Mouse (Mus musculus) MEL-GATA-1-ER (cell line): Measurements from ENCODE around the gene Sp6.

ENCODE experiments used
- DNase-seq: peaks from one replicate; pipeline ENCODE4 v3.0.0-alpha.2; 2012; ENCODE audit warnings: low read depth; ENCODE audit errors: extremely low read depth

Sp6 gene

GRCm38 (mm10) chr11:97021121-97021765 lies 8.0 kb downstream of the Sp6 start:
- no peak for DNase-seq

- peak; percentile 46 for DNase-seq
These were observed 8.8 kb downstream of the Sp6 start for GRCm38 (mm10) chr11:97021873-97022484.

GRCm38 (mm10) chr11:97024977-97025376 lies 11.8 kb downstream of the Sp6 start:
- no peak for DNase-seq

- peak; percentile 73 for DNase-seq
These were observed 12.6 kb downstream of the Sp6 start for GRCm38 (mm10) chr11:97025721-97026344.

- DNase-seq, result peak; percentile 76
These were observed 16.7 kb downstream of the Sp6 start, which contains the start of gene Scrn2 for GRCm38 (mm10) chr11:97029686-97030417. Gene Scrn2 (plus strand): TSS chr11:97029938.

GRCm38 (mm10) chr11:97030426-97030825 lies 17.2 kb downstream of the Sp6 start:
- no peak for DNase-seq

GRCm38 (mm10) chr11:97031977-97032376 lies 18.8 kb downstream of the Sp6 start:
- no peak for DNase-seq

GRCm38 (mm10) chr11:97032499-97032898 lies 19.3 kb downstream of the Sp6 start:
- DNase-seq, result no peak

- no peak for DNase-seq
These were observed 20.6 kb downstream of the Sp6 start for GRCm38 (mm10) chr11:97033781-97034180.

GRCm38 (mm10) chr11:97036141-97036540 lies 22.9 kb downstream of the Sp6 start:
- DNase-seq, result no peak

GRCm38 (mm10) chr11:97038881-97039280 lies 25.7 kb downstream of the Sp6 start:
- DNase-seq, result no peak

GRCm38 (mm10) chr11:97040301-97041021 lies 27.3 kb downstream of the Sp6 start:
- DNase-seq, result no peak

- peak; percentile 74 for DNase-seq
These were observed 28.1 kb downstream of the Sp6 start, which contains the start of the genes Lrrc46 and Mrpl10 for GRCm38 (mm10) chr11:97041022-97041899. Gene Lrrc46 (minus strand): TSS chr11:97041407. Gene Mrpl10 (plus strand): TSS chr11:97041560.

- DNase-seq, result no peak
These were observed 31.7 kb downstream of the Sp6 start for GRCm38 (mm10) chr11:97044902-97045301.

GRCm38 (mm10) chr11:97045861-97046260 lies 32.7 kb downstream of the Sp6 start:
- no peak for DNase-seq

GRCm38 (mm10) chr11:97048090-97048650 lies 35.0 kb downstream of the Sp6 start:
- no peak for DNase-seq

GRCm38 (mm10) chr11:97049492-97050085 lies 36.4 kb downstream of the Sp6 start:
- DNase-seq, result no peak

GRCm38 (mm10) chr11:97050216-97050943 lies 37.2 kb downstream of the Sp6 start, which contains the start of gene Osbpl7:
Gene Osbpl7 (plus strand): TSS chr11:97050628.
- DNase-seq, result peak; percentile 65
